Mouse (Mus musculus) liver, embryonic 13.5 days (tissue): ENCODE measurements around the gene Wnt6. TPM values are rescaled to one million over a fixed set of nuclear protein-coding genes. Genes with fewer than 3 reads are reported as not detected.
A peak's percentile ranks its signal among the peaks of the same experiment; 100 is the strongest.

Experiments used
- ATAC-seq: fragments of 200-750 bp; cut with Nextera tagmentation; 2 replicates; pipeline ENCODE4 v1.8.0; 2017; ENCODE audit warnings: low read depth, mild to moderate bottlenecking, moderate number of reproducible peaks, moderate library complexity
- DNase-seq: peaks from one replicate; pipeline ENCODE4 v3.0.0; 2022
- H3K27ac ChIP-seq: fragments of 300-500 bp; sonication (generic); 2 replicates; pipeline ENCODE4 v1.5.1; 2015; ENCODE audit warnings: moderate library complexity, mild to moderate bottlenecking, inconsistent platforms
- H3K27me3 ChIP-seq: fragments of 300-500 bp; sonication (generic); 2 replicates; pipeline ENCODE4 v1.6.1; 2015; ENCODE audit warnings: mild to moderate bottlenecking, inconsistent platforms
- H3K36me3 ChIP-seq: fragments of 300-500 bp; sonication (generic); 2 replicates; pipeline ENCODE4 v1.6.1; 2015; ENCODE audit warnings: mild to moderate bottlenecking, inconsistent platforms
- H3K4me1 ChIP-seq: fragments of 300-500 bp; sonication (generic); replicated peaks from 2 replicates; pipeline ENCODE4 v1.6.1; 2015; ENCODE audit warnings: inconsistent platforms
- H3K4me2 ChIP-seq: fragments of 300-500 bp; sonication (generic); 2 replicates; pipeline ENCODE4 v1.6.1; 2015; ENCODE audit warnings: inconsistent platforms, mild to moderate bottlenecking, moderate library complexity
- H3K4me3 ChIP-seq: fragments of 300-500 bp; sonication (generic); replicated peaks from 2 replicates; pipeline ENCODE4 v1.5.1; 2015; ENCODE audit warnings: mild to moderate bottlenecking, inconsistent platforms
- H3K9ac ChIP-seq: fragments of 300-500 bp; sonication (generic); 2 replicates; pipeline ENCODE4 v1.6.1; 2015; ENCODE audit warnings: mild to moderate bottlenecking, inconsistent platforms
- H3K9me3 ChIP-seq: fragments of 300-500 bp; sonication (generic); replicated peaks from 2 replicates; pipeline ENCODE4 v1.6.1; 2016; ENCODE audit warnings: inconsistent platforms
- WGBS: fragments of 180-500 bp; shearing (Covaris S2); methylation state at CpG from one replicate; pipeline ENCODE4 v1.1.7; 2015; ENCODE audit not compliant: insufficient replicate concordance; 5-methylcytosine and 5-hydroxymethylcytosine counted together
- polyA plus RNA-seq: library from polyadenylated mRNA; unstranded; fragments of >200 nt; fragmentation: Nextera tagmentation; extraction: Ambion mirVana; gene quantifications from 2 replicates; pipeline ENCODE4 v1.2.1, GENCODE M21; 2015

Gene Wnt6
- polyA plus RNA-seq, 1 experiment from 2014 or later, result 0.41 TPM

GRCm38 (mm10) chr1:74794487-74795144 lies 22.9 kb downstream of the Wnt6 start:
- no peaks in the 10 kb centered on the region for H3K36me3 ChIP-seq
- 0 out of 2 replicates have a peak, but pooled peaks cover 4% of the 10 kb centered on the region for H3K4me1 ChIP-seq
- peak overlapping the region; percentile 8 for H3K4me3 ChIP-seq
- peaks cover 100% of the 10 kb centered on the region for H3K27me3 ChIP-seq
- H3K9ac ChIP-seq, result no peak overlapping the region
- H3K27ac ChIP-seq, result no peak overlapping the region
- H3K9me3 ChIP-seq, result no peaks in the 10 kb centered on the region
- H3K4me2 ChIP-seq, result 0 out of 2 replicates have a peak overlapping the region, but pooled peaks have one; percentile 6
- 2% methylated on average over 38 of the region's 38 CpGs for WGBS
- DNase-seq, result no peak
- ATAC-seq, result no peak

GRCm38 (mm10) chr1:74795145-74795529 lies 23.4 kb downstream of the Wnt6 start:
- 3% methylated on average over 6 of the region's 11 CpGs for WGBS
- Histone ChIP-seq H3K27me3 (peaks cover 100% of the 10 kb centered on the region), H3K4me3 (no peak overlapping the region), H3K27ac (no peak overlapping the region), H3K9me3 (no peaks in the 10 kb centered on the region), H3K36me3 (no peaks in the 10 kb centered on the region), H3K9ac (no peak overlapping the region), H3K4me2 (no peak overlapping the region), H3K4me1 (0 out of 2 replicates have a peak, but pooled peaks cover 4% of the 10 kb centered on the region)
- DNase-seq, result no peak
- ATAC-seq, result no peak

GRCm38 (mm10) chr1:74797459-74797858 lies 25.8 kb downstream of the Wnt6 start:
- no peak overlapping the region for H3K4me2 ChIP-seq
- no peak overlapping the region for H3K9ac ChIP-seq
- no peak overlapping the region for H3K4me3 ChIP-seq
- WGBS, result 16% methylated on average over 5 of the region's 5 CpGs
- H3K36me3 ChIP-seq, result no peaks in the 10 kb centered on the region
- H3K27me3 ChIP-seq, result peaks cover 100% of the 10 kb centered on the region
- no peaks in the 10 kb centered on the region for H3K4me1 ChIP-seq
- H3K27ac ChIP-seq, result no peak overlapping the region
- ATAC-seq, result no peak
- H3K9me3 ChIP-seq, result no peaks in the 10 kb centered on the region
- DNase-seq, result no peak

- no peaks in the 10 kb centered on the region for H3K4me1 ChIP-seq
- H3K9me3 ChIP-seq, result no peaks in the 10 kb centered on the region
- H3K4me2 ChIP-seq, result peak overlapping the region; percentile 23; the same call in 1 of the 2 replicates
- H3K36me3 ChIP-seq, result no peaks in the 10 kb centered on the region
- no peak overlapping the region for H3K9ac ChIP-seq
- no peak for DNase-seq
- no peak overlapping the region for H3K4me3 ChIP-seq
- no peak overlapping the region for H3K27ac ChIP-seq
- H3K27me3 ChIP-seq, result peaks cover 100% of the 10 kb centered on the region
- under 1% methylated on average over 29 of the region's 29 CpGs for WGBS
- no peak for ATAC-seq
Observed at GRCm38 (mm10) chr1:74800424-74800888, 28.8 kb downstream of the Wnt6 start.

- no peak overlapping the region for H3K4me3 ChIP-seq
- no peak overlapping the region for H3K4me2 ChIP-seq
- 25% methylated on average over 6 of the region's 6 CpGs for WGBS
- H3K27ac ChIP-seq, result no peak overlapping the region
- no peaks in the 10 kb centered on the region for H3K36me3 ChIP-seq
- peaks cover under 1% of the 10 kb centered on the region for H3K4me1 ChIP-seq
- no peak overlapping the region for H3K9ac ChIP-seq
- no peaks in the 10 kb centered on the region for H3K9me3 ChIP-seq
- DNase-seq, result no peak
- ATAC-seq, result no peak
- peaks cover 100% of the 10 kb centered on the region for H3K27me3 ChIP-seq
Observed at GRCm38 (mm10) chr1:74801631-74802140, 30.0 kb downstream of the Wnt6 start.

GRCm38 (mm10) chr1:74802795-74803656 lies 31.3 kb downstream of the Wnt6 start:
- no peaks in the 10 kb centered on the region for H3K9me3 ChIP-seq
- ATAC-seq (no peak), DNase-seq (no peak)
- H3K4me3 ChIP-seq, result peak overlapping the region; percentile 27
- H3K4me1 ChIP-seq, result peaks cover 10% of the 10 kb centered on the region
- H3K27me3 ChIP-seq, result peaks cover 100% of the 10 kb centered on the region
- peak overlapping the region; percentile 44 for H3K4me2 ChIP-seq
- no peak overlapping the region for H3K9ac ChIP-seq
- no peak overlapping the region for H3K27ac ChIP-seq
- H3K36me3 ChIP-seq, result no peaks in the 10 kb centered on the region
- WGBS, result 1% methylated on average over 57 of the region's 57 CpGs

- DNase-seq (no peak), ATAC-seq (no peak)
- H3K9ac ChIP-seq, result no peak overlapping the region
- no peak overlapping the region for H3K4me2 ChIP-seq
- H3K4me1 ChIP-seq, result peaks cover 10% of the 10 kb centered on the region
- H3K9me3 ChIP-seq, result no peaks in the 10 kb centered on the region
- WGBS, result 5% methylated on average over 10 of the region's 10 CpGs
- no peak overlapping the region for H3K4me3 ChIP-seq
- peaks cover 100% of the 10 kb centered on the region for H3K27me3 ChIP-seq
- no peaks in the 10 kb centered on the region for H3K36me3 ChIP-seq
- H3K27ac ChIP-seq, result no peak overlapping the region
Observed at GRCm38 (mm10) chr1:74804211-74804870, 32.6 kb downstream of the Wnt6 start.

GRCm38 (mm10) chr1:74805340-74805835 lies 33.7 kb downstream of the Wnt6 start:
- Histone ChIP-seq H3K4me3 (no peak overlapping the region), H3K9ac (no peak overlapping the region), H3K9me3 (no peaks in the 10 kb centered on the region), H3K27ac (no peak overlapping the region), H3K4me2 (no peak overlapping the region), H3K36me3 (no peaks in the 10 kb centered on the region), H3K4me1 (peaks cover 10% of the 10 kb centered on the region), H3K27me3 (peaks cover 100% of the 10 kb centered on the region)
- DNase-seq (no peak), ATAC-seq (no peak)
- 13% methylated on average over 4 of the region's 4 CpGs for WGBS

GRCm38 (mm10) chr1:74805843-74806242 lies 34.2 kb downstream of the Wnt6 start:
- Histone ChIP-seq H3K9me3 (no peaks in the 10 kb centered on the region), H3K4me3 (no peak overlapping the region), H3K9ac (no peak overlapping the region), H3K4me2 (no peak overlapping the region), H3K27me3 (peaks cover 98% of the 10 kb centered on the region), H3K36me3 (no peaks in the 10 kb centered on the region), H3K27ac (no peak overlapping the region), H3K4me1 (peaks cover 10% of the 10 kb centered on the region)
- ATAC-seq, result no peak
- WGBS, result 7% methylated on average over 5 of the region's 5 CpGs
- DNase-seq, result no peak

- WGBS, result 2% methylated on average over 37 of the region's 38 CpGs
- no peak overlapping the region for H3K4me3 ChIP-seq
- H3K4me2 ChIP-seq, result no peak overlapping the region
- DNase-seq (no peak), ATAC-seq (no peak)
- no peak overlapping the region for H3K27ac ChIP-seq
- peaks cover 95% of the 10 kb centered on the region for H3K27me3 ChIP-seq
- no peaks in the 10 kb centered on the region for H3K36me3 ChIP-seq
- no peak overlapping the region for H3K9ac ChIP-seq
- H3K4me1 ChIP-seq, result peaks cover 10% of the 10 kb centered on the region
- H3K9me3 ChIP-seq, result no peaks in the 10 kb centered on the region
Observed at GRCm38 (mm10) chr1:74806360-74807311, 34.9 kb downstream of the Wnt6 start.
